Mouse (Mus musculus) thymus, adult 2 months (tissue): ENCODE measurements around the gene Nub1.

Experiments
- CTCF ChIP-seq: fragments of 200-500 bp; IDR thresholded peaks from 2 replicates; pipeline ENCODE4 v1.5.1; 2012; ENCODE audit warnings: mild to moderate bottlenecking, control low read depth, low read length, moderate library complexity, borderline replicate concordance; ENCODE audit not compliant: control insufficient read depth, poor library complexity, insufficient read depth; ENCODE audit errors: extremely low read depth
- POLR2A ChIP-seq: fragments of 200-500 bp; IDR thresholded peaks from 2 replicates; pipeline ENCODE4 v1.6.1; 2012; ENCODE audit warnings: mild to moderate bottlenecking, low read length, control low read depth, moderate library complexity; ENCODE audit not compliant: control insufficient read depth, poor library complexity, insufficient read depth; ENCODE audit errors: extremely low read depth

DNA sequence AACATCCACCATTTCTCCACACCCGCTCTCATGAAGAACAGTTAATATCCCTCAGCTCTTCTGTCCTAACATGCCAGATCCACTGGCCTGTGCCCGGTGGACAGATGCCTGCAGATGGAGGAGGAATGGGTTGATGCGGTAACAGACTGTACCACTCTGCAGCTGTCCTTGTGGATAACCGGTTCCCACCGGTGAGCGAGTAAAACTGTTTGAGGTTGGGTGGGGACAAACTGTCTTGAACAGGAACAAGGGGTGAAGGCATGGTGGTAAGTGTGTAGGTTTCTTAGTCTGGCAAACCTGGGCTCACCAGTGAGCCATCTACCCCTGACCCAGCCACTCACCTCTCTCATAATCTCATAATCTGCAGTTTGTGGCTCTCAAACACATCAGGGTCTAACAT lies 34.0 kb upstream of the Nub1 start:
- TF ChIP-seq CTCF (no peak), POLR2A (no peak)
